Mouse (Mus musculus) cerebellum, adult 18-20 months (tissue): ENCODE measurements around the gene Stt3a.

Experiments used
- DNase-seq, 2 experiments: peaks; one replicate each; pipeline ENCODE4 v3.0.0; 2021

The Stt3a gene

DNA sequence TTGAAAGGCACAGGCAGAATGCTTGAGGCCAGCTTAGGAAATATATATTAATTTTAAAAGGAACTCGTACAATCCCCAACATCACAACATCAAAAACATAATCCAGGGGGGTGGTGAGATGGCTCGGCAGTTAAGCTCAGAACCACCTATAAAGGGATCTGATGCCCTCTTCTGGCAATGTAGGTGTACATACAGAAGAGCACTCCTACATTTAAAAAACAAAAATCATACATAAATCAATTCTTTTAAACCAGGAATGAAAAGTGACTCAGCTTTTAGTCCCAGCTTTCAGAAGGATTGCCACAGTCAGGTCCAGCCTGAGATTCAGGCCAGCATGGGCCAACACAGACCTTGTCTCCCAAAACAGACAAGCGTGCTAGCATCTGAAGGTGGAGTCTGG lies 50.9 kb downstream of the Stt3a start:
- no peak for DNase-seq

DNA sequence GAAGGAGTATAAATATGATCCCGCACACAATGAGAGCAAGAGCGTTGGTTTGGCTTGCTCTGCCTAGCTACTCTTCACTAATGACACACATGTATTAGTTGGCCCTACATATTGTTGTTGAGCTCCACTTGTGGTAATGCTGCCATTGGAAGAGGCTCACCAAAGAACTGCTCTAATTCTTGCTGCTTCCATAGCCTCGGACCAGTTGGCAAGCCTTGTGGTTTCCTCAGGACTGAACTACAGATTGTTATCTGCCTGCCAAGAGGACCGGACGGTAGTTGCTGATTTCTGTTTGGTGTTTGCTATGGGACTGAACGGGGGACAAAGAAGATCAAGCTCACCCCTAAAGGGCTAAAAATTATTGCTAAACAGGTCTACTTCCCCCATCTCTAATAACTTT lies 60.2 kb downstream of the Stt3a start:
- DNase-seq = no peak

DNA sequence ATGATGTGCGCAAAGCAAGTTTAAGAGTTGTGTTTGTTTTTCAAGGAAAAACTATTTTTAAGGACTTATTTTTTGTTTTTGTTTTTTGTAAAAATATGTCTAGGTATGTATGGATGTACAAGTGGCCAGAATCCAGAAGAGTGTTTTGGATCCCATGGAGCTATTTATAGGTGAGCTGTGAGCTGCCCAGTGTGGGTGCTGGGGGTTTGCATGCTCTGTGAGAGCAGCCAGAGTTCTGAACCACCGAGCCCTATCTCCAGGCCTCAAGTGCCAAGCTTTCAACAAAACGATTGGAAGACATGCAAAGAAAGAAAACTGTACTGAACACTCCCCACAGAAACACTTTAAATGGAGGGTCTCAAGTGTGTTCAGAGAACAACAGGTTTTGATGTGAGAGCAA lies 61.6 kb downstream of the Stt3a start:
- no peak for DNase-seq

DNA sequence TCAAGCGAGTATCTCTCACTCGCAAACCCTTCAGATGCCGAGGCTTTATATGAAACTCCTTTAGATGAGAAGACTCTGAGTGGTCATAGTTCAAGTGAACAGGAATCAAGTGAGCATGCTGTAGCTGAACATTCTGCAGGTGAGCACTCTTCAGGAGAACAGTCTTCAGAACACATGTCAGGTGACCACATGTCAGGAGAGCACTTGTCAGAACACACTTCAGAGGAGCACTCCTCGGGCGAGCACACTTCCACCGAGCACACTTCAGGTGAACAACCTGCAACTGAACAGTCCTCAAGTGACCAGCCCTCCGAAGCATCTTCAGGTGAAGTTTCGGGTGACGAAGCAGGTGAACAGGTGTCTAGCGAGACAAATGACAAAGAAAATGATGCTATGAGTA lies 73.2 kb downstream of the Stt3a start:
- DNase-seq = no peak

DNA sequence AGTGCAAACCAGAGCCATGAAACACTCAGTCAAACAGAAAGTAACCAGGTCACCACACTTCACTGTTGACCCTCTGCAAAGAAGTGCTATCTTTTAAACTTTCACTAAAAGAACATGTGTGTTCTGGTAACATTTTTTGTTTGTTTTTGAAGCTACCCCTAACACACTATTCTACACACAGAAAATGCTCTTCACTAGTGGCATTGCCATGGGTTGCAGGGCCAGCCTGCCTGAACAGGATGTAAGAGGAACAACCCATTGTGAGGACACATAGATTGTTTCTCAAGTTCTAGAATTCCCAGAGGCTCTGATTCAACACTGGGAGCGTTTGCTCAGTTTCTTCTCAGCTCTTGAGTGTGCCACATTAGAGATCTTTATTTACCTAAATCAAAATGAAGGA lies 74.6 kb downstream of the Stt3a start, which contains the start of gene Acrv1:
Gene Acrv1 (plus strand): TSS at position 301 of the 400 bp plus-strand sequence.
- no peak for DNase-seq

DNA sequence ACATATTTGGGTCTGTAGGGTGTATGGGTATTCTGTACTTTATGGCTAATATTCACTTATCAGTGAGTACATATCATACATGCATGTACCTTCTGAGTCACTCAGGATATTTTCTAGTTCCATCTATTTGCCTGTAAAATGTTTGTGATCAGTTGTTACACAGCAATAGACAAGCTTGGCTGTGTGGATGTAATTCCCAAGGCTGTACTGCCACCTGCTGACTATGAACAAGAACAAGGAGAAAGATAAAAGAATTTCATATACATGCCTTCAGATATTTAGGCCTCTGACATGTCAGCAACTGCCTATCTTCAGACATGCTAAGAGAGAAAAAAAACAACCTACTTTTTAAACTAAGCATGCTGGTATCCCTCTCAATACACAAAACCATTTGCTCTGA lies 80.2 kb downstream of the Stt3a start:
- DNase-seq = no peak

DNA sequence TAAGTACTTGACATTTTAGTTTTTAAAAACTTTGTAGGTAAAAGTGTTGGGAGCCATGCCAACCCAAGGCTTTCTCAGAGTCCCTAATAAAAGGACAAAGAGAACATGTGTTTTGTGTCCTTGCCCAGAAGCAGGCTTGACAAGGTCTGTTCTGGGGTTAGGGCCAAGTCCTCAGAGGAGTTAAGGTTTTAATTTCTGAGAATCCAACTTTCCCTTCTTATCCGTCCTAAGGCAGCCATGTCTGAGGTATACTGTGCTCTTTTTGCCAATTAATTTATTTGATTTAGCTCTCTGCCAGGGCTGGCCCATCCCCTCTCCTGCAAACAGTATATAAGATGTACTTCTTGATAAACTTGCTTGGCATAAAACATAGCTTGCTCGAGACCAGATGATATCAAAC lies 86.1 kb downstream of the Stt3a start:
- no peak for DNase-seq
